Mouse (Mus musculus) heart, postnatal 0 days (tissue): ENCODE data around the gene Gm9821. TPM values are rescaled to one million over a fixed set of nuclear protein-coding genes. Genes with fewer than 3 reads are reported as not detected.

Experiments used
- ATAC-seq: fragments of 200-750 bp; cut with Nextera tagmentation; 2 replicates; pipeline ENCODE4 v1.8.0; 2017; ENCODE audit warnings: low read depth, moderate number of reproducible peaks, moderate library complexity; ENCODE audit not compliant: insufficient read depth
- DNase-seq: peaks from one replicate; pipeline ENCODE4 v3.0.0-alpha.2; 2016; ENCODE audit warnings: low spot score
- H3K27ac ChIP-seq: fragments of 300-500 bp; sonication (generic); 2 replicates; pipeline ENCODE4 v1.5.1; 2014; ENCODE audit warnings: low read depth, mild to moderate bottlenecking
- H3K27me3 ChIP-seq: fragments of 300-500 bp; sonication (generic); 2 replicates; pipeline ENCODE4 v1.6.1; 2014; ENCODE audit warnings: low read length, mixed read lengths; ENCODE audit not compliant: control insufficient read depth, insufficient read depth
- H3K36me3 ChIP-seq: fragments of 300-500 bp; sonication (generic); replicated peaks from 2 replicates; pipeline ENCODE4 v1.6.1; 2014; ENCODE audit warnings: low read length, mixed read lengths; ENCODE audit not compliant: control insufficient read depth, insufficient read depth
- H3K4me1 ChIP-seq: fragments of 300-500 bp; sonication (generic); 2 replicates; pipeline ENCODE4 v1.6.1; 2014; ENCODE audit warnings: antibody characterized with exemption; ENCODE audit not compliant: control insufficient read depth, insufficient read depth
- H3K4me2 ChIP-seq: fragments of 300-500 bp; sonication (generic); 2 replicates; pipeline ENCODE4 v1.6.1; 2014; ENCODE audit warnings: low read depth, mild to moderate bottlenecking, low read length, moderate library complexity
- H3K4me3 ChIP-seq: fragments of 300-500 bp; sonication (generic); 2 replicates; pipeline ENCODE4 v1.5.1; 2014; ENCODE audit warnings: low read depth, low read length
- H3K9ac ChIP-seq: fragments of 300-500 bp; sonication (generic); replicated peaks from 2 replicates; pipeline ENCODE4 v1.6.1; 2014; ENCODE audit warnings: low read depth, low read length, mixed read lengths
- H3K9me3 ChIP-seq: fragments of 300-500 bp; sonication (generic); replicated peaks from 2 replicates; pipeline ENCODE4 v1.6.1; 2016; ENCODE audit warnings: low read length; ENCODE audit not compliant: control insufficient read depth
- CTCF ChIP-seq: IDR thresholded peaks from 2 replicates; pipeline ENCODE4 v1.5.1; 2016; ENCODE audit warnings: antibody characterized with exemption, control low read depth, low read depth
- EP300 ChIP-seq: IDR thresholded peaks from 2 replicates; pipeline ENCODE4 v1.6.1; 2016; ENCODE audit warnings: antibody characterized with exemption, low read depth
- WGBS: fragments of 180-500 bp; shearing (Covaris S2); extraction: QIAGEN DNeasy Blood & Tissue Kit; methylation state at CpG from one replicate; pipeline ENCODE4 v1.1.7; 2014; 5-methylcytosine and 5-hydroxymethylcytosine counted together
- polyA plus RNA-seq: library from polyadenylated mRNA; unstranded; fragments of >200 nt; fragmentation: Nextera tagmentation; extraction: Ambion mirVana; gene quantifications from 2 replicates; pipeline ENCODE4 v1.2.1, GENCODE M21; 2015
- total RNA-seq: library from RNA; depleted of rRNA; stranded (reverse); fragments of >200 nt; gene quantifications from 2 replicates; pipeline ENCODE4 v1.2.3, GENCODE M21; 2014; ENCODE audit warnings: low replicate concordance

The Gm9821 gene
- total and polyA plus RNA-seq, 2 experiments from 2014 or later = 0.89 TPM; not detected in 1

DNA sequence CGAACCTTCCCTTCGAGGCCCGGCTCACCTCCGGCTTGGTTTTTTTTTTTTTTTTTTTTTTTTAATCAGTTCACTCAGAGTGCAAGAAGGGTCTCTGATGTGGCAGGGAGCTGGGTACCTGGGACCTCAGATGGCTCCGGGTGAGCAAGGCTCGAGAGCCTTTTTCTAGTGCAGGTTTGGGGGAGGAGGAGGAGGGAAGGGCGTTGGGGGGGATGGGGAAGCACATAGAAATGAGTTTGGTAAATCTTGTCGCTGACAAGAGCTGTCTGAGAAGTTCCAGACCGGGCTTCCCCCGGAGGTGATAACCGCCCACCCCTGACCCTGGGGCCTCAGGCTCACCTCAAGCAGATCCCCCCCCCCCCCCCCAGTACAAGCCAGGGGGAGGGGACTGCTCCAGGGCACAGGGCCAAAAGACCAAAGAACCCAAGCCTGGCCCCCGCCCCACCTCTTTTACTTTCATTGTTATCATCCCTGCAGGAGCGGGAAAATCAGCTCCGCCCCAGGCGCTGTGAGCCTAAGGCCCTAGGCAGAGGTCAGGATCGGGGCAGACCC lies 13.3 kb upstream of the Gm9821 start, which contains the start of gene Mdk:
Gene Mdk (minus strand): TSS at position 138 of the 552 bp plus-strand sequence.
- no peak; the same call in 1 of the 2 replicates for ATAC-seq
- no peaks in the 10 kb centered on the region for H3K27me3 ChIP-seq
- TF ChIP-seq EP300 (no peak), CTCF (no peak)
- H3K36me3 ChIP-seq = peaks cover 44% of the 10 kb centered on the region
- peak within 1 kb of the TSS; percentile 47 for H3K4me3 ChIP-seq
- H3K9me3 ChIP-seq = no peaks in the 10 kb centered on the region
- peak within 1 kb of the TSS; percentile 66 for H3K4me2 ChIP-seq
- no peak for DNase-seq
- no peak within 1 kb of the TSS; the same call in 1 of the 2 replicates for H3K27ac ChIP-seq
- WGBS = 14% methylated on average over 16 of the region's 16 CpGs
- H3K4me1 ChIP-seq = peaks cover 15% of the 10 kb centered on the region
- peak within 1 kb of the TSS; percentile 56 for H3K9ac ChIP-seq

- H3K36me3 ChIP-seq = peaks cover 50% of the 10 kb centered on the region
- H3K9ac ChIP-seq = no peak overlapping the region
- 33% methylated on average over 6 of the region's 6 CpGs for WGBS
- DNase-seq (no peak), ATAC-seq (no peak)
- no peaks in the 10 kb centered on the region for H3K9me3 ChIP-seq
- H3K4me3 ChIP-seq = no peak overlapping the region
- H3K4me1 ChIP-seq = peaks cover 15% of the 10 kb centered on the region
- no peaks in the 10 kb centered on the region for H3K27me3 ChIP-seq
- H3K27ac ChIP-seq = no peak overlapping the region
- TF ChIP-seq CTCF = no peak
- no peak for TF ChIP-seq EP300
- H3K4me2 ChIP-seq = no peak overlapping the region
These were observed 12.7 kb upstream of the Gm9821 start for GRCm38 (mm10) chr2:91932737-91933350.

GRCm38 (mm10) chr2:91933471-91933870 lies 12.0 kb upstream of the Gm9821 start:
- Histone ChIP-seq H3K4me1 (peaks cover 15% of the 10 kb centered on the region), H3K9ac (no peak overlapping the region), H3K9me3 (no peaks in the 10 kb centered on the region), H3K4me2 (no peak overlapping the region), H3K36me3 (peaks cover 56% of the 10 kb centered on the region), H3K27me3 (no peaks in the 10 kb centered on the region), H3K4me3 (no peak overlapping the region), H3K27ac (no peak overlapping the region)
- no peak for ATAC-seq
- no peak for TF ChIP-seq CTCF
- TF ChIP-seq EP300 = no peak
- DNase-seq = no peak
- 62% methylated on average over 9 of the region's 9 CpGs for WGBS

- no peaks in the 10 kb centered on the region for H3K9me3 ChIP-seq
- WGBS = 41% methylated on average over 8 of the region's 8 CpGs
- no peak for TF ChIP-seq EP300
- TF ChIP-seq CTCF = no peak
- H3K9ac ChIP-seq = no peak overlapping the region
- H3K4me1 ChIP-seq = peaks cover 15% of the 10 kb centered on the region
- no peak overlapping the region for H3K4me3 ChIP-seq
- no peak overlapping the region for H3K4me2 ChIP-seq
- H3K27me3 ChIP-seq = no peaks in the 10 kb centered on the region
- ATAC-seq (no peak), DNase-seq (no peak)
- H3K27ac ChIP-seq = no peak overlapping the region
- H3K36me3 ChIP-seq = peaks cover 61% of the 10 kb centered on the region
These were observed 11.5 kb upstream of the Gm9821 start for GRCm38 (mm10) chr2:91934016-91934415.

DNA sequence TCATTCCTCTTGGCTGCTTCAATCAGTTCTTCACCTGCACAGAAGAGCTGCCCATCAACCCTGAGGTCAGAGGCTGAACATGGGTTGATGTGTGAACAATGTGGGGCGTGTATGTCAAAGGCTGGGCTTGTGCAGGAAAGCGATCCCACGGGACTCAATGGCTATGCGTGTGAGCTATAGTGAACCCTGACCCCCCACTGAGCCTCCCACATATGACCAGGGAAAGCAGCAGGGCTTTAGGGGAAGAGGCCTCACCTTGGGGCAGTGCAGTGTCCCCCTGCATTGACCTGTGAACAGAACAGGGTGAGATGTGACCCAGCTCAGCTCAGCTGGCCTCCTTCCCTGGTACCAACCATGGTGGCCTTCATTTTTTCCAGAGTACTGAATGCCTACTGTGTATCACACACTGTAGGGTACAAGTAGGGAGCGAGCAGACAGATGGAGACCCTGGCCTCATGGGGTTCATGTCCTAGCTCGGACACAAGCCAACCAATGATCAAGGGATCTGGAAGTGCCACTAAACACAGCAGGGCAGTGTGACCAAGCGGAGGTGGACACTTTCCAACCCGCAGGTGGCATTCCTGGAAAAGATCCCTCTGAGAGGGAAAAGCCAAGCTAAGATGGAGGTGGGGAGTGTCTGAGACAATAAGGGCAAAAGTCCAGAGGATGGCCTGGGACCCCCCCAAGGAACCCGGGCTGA lies 10.5 kb upstream of the Gm9821 start:
- H3K4me1 ChIP-seq = peaks cover 15% of the 10 kb centered on the region
- H3K4me3 ChIP-seq = no peak overlapping the region
- no peak for ATAC-seq
- H3K36me3 ChIP-seq = peaks cover 71% of the 10 kb centered on the region
- 83% methylated on average over 9 of the region's 9 CpGs for WGBS
- TF ChIP-seq CTCF (no peak), EP300 (no peak)
- no peaks in the 10 kb centered on the region for H3K27me3 ChIP-seq
- H3K9me3 ChIP-seq = no peaks in the 10 kb centered on the region
- no peak overlapping the region for H3K4me2 ChIP-seq
- no peak overlapping the region for H3K9ac ChIP-seq
- no peak overlapping the region for H3K27ac ChIP-seq
- no peak for DNase-seq
